Mouse (Mus musculus) Patski (cell line): ENCODE data around the gene Hmgb2. TPM values are rescaled to one million over a fixed set of nuclear protein-coding genes. Genes with fewer than 3 reads are reported as not detected.
A peak's percentile ranks its signal among the peaks of the same experiment; 100 is the strongest.
"Not testable (repeated sequence)": the region's sequence is repeated elsewhere in the genome, so short reads cannot be mapped to it uniquely, and the experiment has no call there.

Experiments used
- ATAC-seq: fragments of 100-300 bp; one replicate; pipeline ENCODE4 v1.8.0; 2021
- CTCF ChIA-PET: fragments of 350-600 bp; sonication (Branson Sonifier 250); formaldehyde crosslinking; loops from one replicate; lab custom pipeline; 2022; ENCODE audit warnings: inconsistent platforms; lab: Charles Lee
- POLR2A ChIA-PET: fragments of 350-600 bp; sonication (Branson Sonifier 250); formaldehyde crosslinking; loops from one replicate; lab custom pipeline; 2022; ENCODE audit warnings: antibody characterized with exemption, inconsistent platforms; lab: Charles Lee
- DNase-seq: peaks from one replicate; pipeline ENCODE4 v3.0.0-alpha.2; 2011; ENCODE audit warnings: low read depth, low spot score
- H3K27me3 ChIP-seq: fragments of 371-371 bp; one replicate; pipeline ENCODE4 v1.5.1; 2021
- CTCF ChIP-seq: fragments of 100-300 bp; IDR thresholded peaks from one replicate; pipeline ENCODE4 v1.5.1; 2021
- in situ Hi-C: fragments of 300-500 bp; cut with MboI; formaldehyde crosslinking; loops from 3 replicates; pipeline ENCODE4 v1.11.1; 2018; ENCODE audit warnings: low pct_unique_long_range_greater_than_20kb, mixed read lengths
- polyA plus RNA-seq: library from polyadenylated mRNA; unstranded; gene quantifications from one replicate; pipeline ENCODE4 v1.2.3, GENCODE M21; 2021

The Hmgb2 gene
- polyA plus RNA-seq, 1 experiment from 2014 or later, result 65.4 TPM

- ChIA-PET POLR2A (interaction anchor here (0.6 to 2.2 kb wide), 4 partner anchors 12 to 931 kb away, joined by 3 to 9 read pairs (median 4); partner anchors contain the start of gene Hmgb2), CTCF (interaction anchor here (2.8 kb wide), 1 partner anchor 44 kb away, joined by 10 read pairs; no protein-coding TSS in a partner anchor)
- H3K27me3 ChIP-seq, result no peaks in the 10 kb centered on the region
- TF ChIP-seq CTCF, result no peak
- peak; percentile 96 for ATAC-seq
- peak; percentile 79 for DNase-seq
- in situ Hi-C loops, result loop anchor here (5.0 kb wide), 1 partner anchor 55 kb away; no protein-coding TSS in a partner anchor
Measured at GRCm38 (mm10) chr8:57487441-57488155, 24.1 kb upstream of the Hmgb2 start, which contains the start of gene Sap30. Sap30 (minus strand) TSS chr8:57487860.

DNA sequence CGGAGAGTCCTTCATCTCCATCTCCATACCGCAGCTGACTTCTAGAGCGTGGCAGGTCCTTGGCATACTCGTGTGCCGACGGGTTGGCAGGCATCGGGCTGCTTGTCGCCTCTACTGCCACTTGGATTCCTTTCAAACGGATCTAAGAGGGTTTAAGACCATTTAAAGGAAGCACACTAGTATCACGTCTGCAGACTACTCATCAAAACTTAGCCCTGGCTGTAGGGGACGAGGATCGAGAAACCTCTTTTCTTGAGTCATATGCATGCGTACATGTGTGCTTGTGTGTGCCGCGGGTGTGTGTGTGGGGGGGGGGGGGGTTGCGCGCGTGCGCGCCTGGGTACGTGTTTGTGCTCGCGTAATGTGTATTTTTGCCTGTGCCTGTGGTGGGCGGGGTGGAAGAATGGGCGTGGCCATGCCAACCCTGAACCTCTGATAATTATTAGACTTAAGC lies 23.4 kb upstream of the Hmgb2 start:
- H3K27me3 ChIP-seq, result no peaks in the 10 kb centered on the region
- no peak for TF ChIP-seq CTCF
- no peak for DNase-seq
- CTCF ChIA-PET, result interaction anchor here (1.0 to 2.8 kb wide), 2 partner anchors 43 to 55 kb away, joined by 3 to 10 read pairs; no protein-coding TSS in a partner anchor
- ATAC-seq, result no peak
- in situ Hi-C loops, result loop anchor here (5.0 kb wide), 1 partner anchor 56 kb away; no protein-coding TSS in a partner anchor
- POLR2A ChIA-PET, result interaction anchor here (0.6 to 2.2 kb wide), 7 partner anchors 10 to 932 kb away, joined by 3 to 9 read pairs (median 3); partner anchors contain the start of gene Hmgb2

GRCm38 (mm10) chr8:57489366-57489765 lies 22.3 kb upstream of the Hmgb2 start:
- in situ Hi-C loops, result loop anchor here (5.0 kb wide), 1 partner anchor 57 kb away; no protein-coding TSS in a partner anchor

DNA sequence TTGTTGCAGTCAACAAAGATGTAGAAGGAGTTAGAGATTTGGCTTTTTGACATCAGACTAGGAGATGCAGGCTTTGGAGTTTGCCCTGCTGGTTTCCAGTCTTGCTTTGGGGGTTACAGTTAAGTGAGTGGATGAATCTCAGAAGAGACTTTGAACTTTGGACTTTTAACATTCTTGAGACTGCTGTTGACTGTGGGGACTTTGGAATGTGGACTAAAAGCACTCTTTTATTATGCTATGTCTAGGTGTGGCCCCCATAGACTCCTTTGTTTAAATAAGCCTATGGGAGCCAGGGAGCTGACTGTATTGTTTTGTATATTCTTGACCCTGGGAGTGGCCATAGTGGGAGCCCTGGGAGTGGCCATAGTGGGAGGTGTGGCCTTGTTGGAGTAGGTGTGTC lies 21.8 kb upstream of the Hmgb2 start:
- no peak for DNase-seq
- TF ChIP-seq CTCF, result no peak
- ChIA-PET CTCF (no interaction called here), POLR2A (interaction anchor here (1.3 to 1.6 kb wide), 2 partner anchors 9 to 17 kb away, joined by 3 read pairs; no protein-coding TSS in a partner anchor)
- H3K27me3 ChIP-seq, result no peaks in the 10 kb centered on the region
- no peak for ATAC-seq
- in situ Hi-C loops, result loop anchor here (5.0 kb wide), 1 partner anchor 58 kb away; no protein-coding TSS in a partner anchor

More at GRCm38 (mm10) chr8:57489366-57489765, 22.3 kb upstream of the Hmgb2 start:
- TF ChIP-seq CTCF, result no peak
- DNase-seq (no peak), ATAC-seq (no peak)
- H3K27me3 ChIP-seq, result no peaks in the 10 kb centered on the region
- ChIA-PET CTCF (interaction anchor here (1.0 kb wide), 1 partner anchor 56 kb away, joined by 3 read pairs; no protein-coding TSS in a partner anchor), POLR2A (interaction anchor here (1.3 to 2.2 kb wide), 3 partner anchors 9 to 22 kb away, joined by 3 to 9 read pairs (median 3); partner anchors contain the start of gene Hmgb2)

- no peak for DNase-seq
- ChIA-PET POLR2A (no interaction called here), CTCF (no interaction called here)
- ATAC-seq, result no peak
- TF ChIP-seq CTCF, result no peak
- H3K27me3 ChIP-seq, result no peaks in the 10 kb centered on the region
- in situ Hi-C loops, result no loop called here
Measured at GRCm38 (mm10) chr8:57491873-57492272, 19.8 kb upstream of the Hmgb2 start.

- no peaks in the 10 kb centered on the region for H3K27me3 ChIP-seq
- POLR2A ChIA-PET, result interaction anchor here (1.0 to 1.6 kb wide), 2 partner anchors 9 to 11 kb away, joined by 3 read pairs; partner anchors contain the start of gene Sap30
- in situ Hi-C loops, result no loop called here
- no peak for DNase-seq
- no peak for ATAC-seq
- CTCF ChIA-PET, result interaction anchor here (1.2 kb wide), 1 partner anchor 11 kb away, joined by 3 read pairs; no protein-coding TSS in a partner anchor
- no peak for TF ChIP-seq CTCF
Measured at GRCm38 (mm10) chr8:57498494-57498846, 13.2 kb upstream of the Hmgb2 start.

DNA sequence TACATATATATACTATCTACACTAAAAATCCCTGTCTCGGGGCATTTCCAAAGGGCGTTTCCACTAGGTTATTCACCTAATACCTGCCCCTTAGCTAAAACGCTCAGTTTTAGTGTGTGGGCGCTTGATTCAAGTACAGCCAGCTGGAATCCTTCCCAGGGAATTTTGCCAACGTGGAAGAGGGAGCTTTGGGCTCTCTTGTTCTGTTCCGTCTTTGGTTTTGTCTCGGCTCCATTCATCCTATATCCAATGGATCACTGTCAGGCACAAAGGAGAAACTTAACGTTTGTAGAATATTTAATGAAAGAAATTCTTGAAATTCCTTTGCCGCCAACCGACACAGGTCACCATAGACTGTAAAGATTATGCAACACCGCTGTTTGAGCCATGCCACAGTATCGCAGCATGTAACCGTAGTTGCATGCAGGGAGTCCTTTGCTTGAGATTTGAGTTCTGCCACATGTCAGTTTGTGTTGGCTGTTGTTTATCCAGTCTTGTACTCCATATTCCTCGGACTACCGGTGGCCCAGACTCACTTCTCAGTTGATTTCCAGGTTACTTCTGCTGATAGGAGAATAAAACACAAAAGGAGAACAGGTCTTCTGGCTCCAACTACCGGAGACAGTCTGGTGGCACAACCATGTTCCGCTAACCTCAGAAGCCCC lies 12.7 kb upstream of the Hmgb2 start:
- in situ Hi-C loops, result no loop called here
- no peak for TF ChIP-seq CTCF
- DNase-seq (no peak), ATAC-seq (no peak)
- ChIA-PET POLR2A (interaction anchor here (1.0 to 1.6 kb wide), 2 partner anchors 10 to 11 kb away, joined by 3 read pairs; partner anchors contain the start of gene Sap30), CTCF (interaction anchor here (1.2 kb wide), 1 partner anchor 10 kb away, joined by 3 read pairs; no protein-coding TSS in a partner anchor)
- no peaks in the 10 kb centered on the region for H3K27me3 ChIP-seq

- DNase-seq, result no peak
- H3K27me3 ChIP-seq, result no peaks in the 10 kb centered on the region
- no peak for ATAC-seq
- in situ Hi-C loops, result no loop called here
- TF ChIP-seq CTCF, result no peak
- ChIA-PET CTCF (interaction anchor here (1.0 to 1.5 kb wide), 3 partner anchors 9 to 28 kb away, joined by 3 to 6 read pairs (median 3); no protein-coding TSS in a partner anchor), POLR2A (no interaction called here)
Measured at GRCm38 (mm10) chr8:57503641-57504040, 8.1 kb upstream of the Hmgb2 start.

- CTCF ChIA-PET, POLR2A ChIA-PET, H3K27me3 ChIP-seq, DNase-seq, ATAC-seq, in situ Hi-C loops: not testable (repeated sequence)
Measured at GRCm38 (mm10) chr8:57505500-57505899, 6.2 kb upstream of the Hmgb2 start.

DNA sequence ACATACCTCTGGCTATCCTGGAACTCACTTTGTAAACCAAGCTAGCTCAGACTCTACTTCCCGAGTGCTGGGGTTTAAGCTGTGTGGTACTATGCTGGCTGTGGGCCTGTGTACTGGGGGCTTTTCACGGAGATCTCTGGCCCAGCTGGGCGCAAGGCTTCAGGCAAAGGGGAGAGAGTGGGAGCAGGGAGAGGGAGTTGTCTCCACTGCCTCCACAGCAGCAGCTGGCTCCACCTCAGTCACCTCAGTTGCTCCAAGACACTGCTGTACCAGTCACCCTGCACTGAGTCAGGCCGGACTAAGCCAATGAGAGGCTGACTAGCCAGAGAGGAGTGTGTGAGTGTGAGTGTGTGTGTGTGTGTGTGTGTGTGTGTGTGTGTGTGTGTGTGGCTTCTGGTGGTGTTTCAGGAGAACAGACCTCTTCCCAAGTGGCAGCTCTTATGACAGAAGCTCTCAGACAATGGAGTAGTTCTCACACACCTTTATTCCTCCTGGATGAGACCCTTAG lies 4.1 kb upstream of the Hmgb2 start:
- in situ Hi-C loops, result no loop called here
- DNase-seq (no peak), ATAC-seq (no peak)
- no peak for TF ChIP-seq CTCF
- no peaks in the 10 kb centered on the region for H3K27me3 ChIP-seq
- CTCF ChIA-PET, result interaction anchor here (1.1 kb wide), 1 partner anchor 80 kb away, joined by 3 read pairs; no protein-coding TSS in a partner anchor
- POLR2A ChIA-PET, result no interaction called here
